Mouse (Mus musculus): ENCODE data around the gene Pfn1. TPM values are rescaled to one million over a fixed set of nuclear protein-coding genes. Genes with fewer than 3 reads are reported as not detected.

Pfn1 gene
- total RNA-seq, 1 experiment = 732 TPM

DNA sequence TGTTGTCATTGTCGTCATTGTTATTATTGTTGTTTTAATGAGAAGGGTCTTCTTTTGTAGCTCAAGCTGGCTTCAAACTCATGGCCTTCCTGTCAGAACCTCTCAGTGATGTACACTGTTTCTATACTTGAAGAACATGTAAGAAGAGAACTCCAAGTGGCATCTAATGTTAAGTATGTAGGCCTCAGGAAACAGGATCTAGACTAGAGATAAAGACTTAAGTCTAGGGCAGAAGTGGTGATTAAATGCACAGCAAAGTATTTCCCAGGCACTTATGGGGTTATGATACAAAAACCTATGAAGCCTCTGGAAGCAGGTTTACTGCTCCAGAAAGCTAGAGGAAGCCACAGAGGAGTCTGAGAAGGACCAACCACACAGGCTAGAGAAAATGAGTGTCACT is 16.2 kb downstream of the Pfn1 start:
- no peak for TF ChIP-seq ZC3H11A (IDR thresholded peaks at IDR 0.05; ENCODE audit: borderline replicate concordance, low read depth, low read length)
- no peak for TF ChIP-seq CHD2 (IDR thresholded peaks at IDR 0.05; ENCODE audit: low read depth, low read length)
- TF ChIP-seq HCFC1 (IDR thresholded peaks at IDR 0.05; ENCODE audit: borderline replicate concordance, insufficient read depth, low read length) = no peak
- no peak for TF ChIP-seq MAFK (IDR thresholded peaks at IDR 0.05; ENCODE audit: insufficient read depth, low read depth, low read length)
- no peak for TF ChIP-seq ZNF384 (IDR thresholded peaks at IDR 0.05; ENCODE audit: low read depth, low read length)
- H3K4me1 ChIP-seq (ENCODE audit: control insufficient read depth in 2 of 2, insufficient read depth in 2 of 2, low read length in 2 of 2, poor library complexity in 1 of 2) = no peaks in the 10 kb centered on the region
- H3K9me3 ChIP-seq (ENCODE audit: control insufficient read depth, insufficient read depth, low read depth, low read length) = no peaks in the 10 kb centered on the region
- in situ Hi-C loops (cut with MboI; ENCODE audit: low sequenced_read_pairs in 2 of 2, unreplicated experiment in 2 of 2) = no loop called here
- no peak overlapping the region for H3K9ac ChIP-seq (ENCODE audit: insufficient read depth, low read depth, low read length, poor library complexity, severe bottlenecking)
- no peaks in the 10 kb centered on the region for H3K36me3 ChIP-seq (ENCODE audit: control insufficient read depth, insufficient read depth, low read length, poor library complexity, severe bottlenecking)
- H3K27ac ChIP-seq (ENCODE audit: insufficient read depth, low read depth, low read length, poor library complexity, severe bottlenecking) = no peak overlapping the region
- DNase-seq (ENCODE audit: low read depth, low spot score) = no peak
- no peak overlapping the region for H3K4me3 ChIP-seq (ENCODE audit: insufficient read depth in 1 of 2, low read depth in 1 of 2, low read length in 2 of 2, poor library complexity in 1 of 2, severe bottlenecking in 1 of 2)

DNA sequence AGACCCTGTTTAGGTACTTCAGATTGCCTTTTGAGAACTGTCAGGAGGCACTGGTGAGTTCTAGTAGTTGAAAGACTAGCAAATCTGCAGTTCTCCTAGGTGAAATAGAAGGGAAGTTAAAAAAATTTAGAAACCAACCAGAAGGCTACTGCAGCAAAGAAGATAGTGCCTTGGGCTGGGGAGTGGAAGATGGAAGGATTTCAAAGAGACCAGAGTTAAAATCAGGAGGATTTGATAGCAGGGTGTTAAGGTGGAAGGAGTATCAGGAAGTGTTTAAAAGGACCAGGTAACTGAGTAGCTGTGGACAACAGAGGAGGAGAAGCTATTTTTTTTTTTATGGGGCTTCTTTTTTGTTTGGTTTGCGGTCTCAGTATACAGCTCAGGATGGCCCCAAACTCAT is 16.7 kb downstream of the Pfn1 start:
- H3K36me3 ChIP-seq (ENCODE audit: control insufficient read depth, insufficient read depth, low read length, poor library complexity, severe bottlenecking) = no peaks in the 10 kb centered on the region
- in situ Hi-C loops (cut with MboI; ENCODE audit: low sequenced_read_pairs in 2 of 2, unreplicated experiment in 2 of 2) = no loop called here
- TF ChIP-seq MAFK (IDR thresholded peaks at IDR 0.05; ENCODE audit: insufficient read depth, low read depth, low read length) (no peak), CHD2 (IDR thresholded peaks at IDR 0.05; ENCODE audit: low read depth, low read length) (no peak)

DNA sequence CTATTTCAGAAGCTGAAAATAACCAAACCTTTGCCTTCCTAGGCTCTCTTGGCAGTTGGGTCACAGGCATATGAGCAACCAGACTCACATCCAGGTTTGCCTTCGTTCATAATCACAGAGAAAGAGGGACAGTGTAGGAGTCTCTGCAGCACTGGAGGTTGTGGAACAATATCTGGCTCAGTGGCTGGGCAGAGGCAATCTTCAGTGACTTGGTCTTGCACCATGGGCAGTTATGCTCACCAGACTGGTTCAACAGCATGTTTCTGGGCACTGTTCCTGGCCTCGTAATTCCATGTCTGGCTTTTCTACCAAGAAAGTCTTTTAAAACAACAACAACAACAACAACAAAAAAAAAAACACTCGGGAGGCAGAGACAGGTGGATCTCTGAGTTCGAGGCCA is 18.8 kb downstream of the Pfn1 start:
- DNase-seq (ENCODE audit: low read depth, low spot score) = no peak
- Histone ChIP-seq H3K9me3 (ENCODE audit: control insufficient read depth, insufficient read depth, low read depth, low read length) (no peaks in the 10 kb centered on the region), H3K4me1 (ENCODE audit: control insufficient read depth in 2 of 2, insufficient read depth in 2 of 2, low read length in 2 of 2, poor library complexity in 1 of 2) (no peaks in the 10 kb centered on the region), H3K36me3 (ENCODE audit: control insufficient read depth, insufficient read depth, low read length, poor library complexity, severe bottlenecking) (no peaks in the 10 kb centered on the region), H3K4me3 (ENCODE audit: insufficient read depth in 1 of 2, low read depth in 1 of 2, low read length in 2 of 2, poor library complexity in 1 of 2, severe bottlenecking in 1 of 2) (no peak overlapping the region), H3K27ac (ENCODE audit: insufficient read depth, low read depth, low read length, poor library complexity, severe bottlenecking) (no peak overlapping the region), H3K9ac (ENCODE audit: insufficient read depth, low read depth, low read length, poor library complexity, severe bottlenecking) (no peak overlapping the region)
- in situ Hi-C loops (cut with MboI; ENCODE audit: low sequenced_read_pairs in 2 of 2, unreplicated experiment in 2 of 2) = no loop called here
- TF ChIP-seq MAFK (IDR thresholded peaks at IDR 0.05; ENCODE audit: insufficient read depth, low read depth, low read length) = no peak
- TF ChIP-seq ZC3H11A (IDR thresholded peaks at IDR 0.05; ENCODE audit: borderline replicate concordance, low read depth, low read length) = no peak
- TF ChIP-seq CHD2 (IDR thresholded peaks at IDR 0.05; ENCODE audit: low read depth, low read length) = no peak
- TF ChIP-seq ZNF384 (IDR thresholded peaks at IDR 0.05; ENCODE audit: low read depth, low read length) = no peak
- no peak for TF ChIP-seq HCFC1 (IDR thresholded peaks at IDR 0.05; ENCODE audit: borderline replicate concordance, insufficient read depth, low read length)

More for the DNA sequence above, 16.7 kb downstream of the Pfn1 start:
- Histone ChIP-seq H3K9me3 (ENCODE audit: control insufficient read depth, insufficient read depth, low read depth, low read length) (no peaks in the 10 kb centered on the region), H3K27ac (ENCODE audit: insufficient read depth, low read depth, low read length, poor library complexity, severe bottlenecking) (no peak overlapping the region), H3K4me1 (ENCODE audit: control insufficient read depth in 2 of 2, insufficient read depth in 2 of 2, low read length in 2 of 2, poor library complexity in 1 of 2) (no peaks in the 10 kb centered on the region), H3K9ac (ENCODE audit: insufficient read depth, low read depth, low read length, poor library complexity, severe bottlenecking) (no peak overlapping the region), H3K4me3 (ENCODE audit: insufficient read depth in 1 of 2, low read depth in 1 of 2, low read length in 2 of 2, poor library complexity in 1 of 2, severe bottlenecking in 1 of 2) (no peak overlapping the region)
- DNase-seq (ENCODE audit: low read depth, low spot score) = no peak

GRCm38 (mm10) chr11:70630129-70630528 is 24.3 kb downstream of the Pfn1 start:
- Histone ChIP-seq H3K4me3 (ENCODE audit: insufficient read depth in 1 of 2, low read depth in 1 of 2, low read length in 2 of 2, poor library complexity in 1 of 2, severe bottlenecking in 1 of 2) (no peak overlapping the region), H3K9ac (ENCODE audit: insufficient read depth, low read depth, low read length, poor library complexity, severe bottlenecking) (peak overlapping the region; percentile 43; the same call in 1 of the 2 replicates), H3K9me3 (ENCODE audit: control insufficient read depth, insufficient read depth, low read depth, low read length) (no peaks in the 10 kb centered on the region), H3K27ac (ENCODE audit: insufficient read depth, low read depth, low read length, poor library complexity, severe bottlenecking) (no peak overlapping the region), H3K36me3 (ENCODE audit: control insufficient read depth, insufficient read depth, low read length, poor library complexity, severe bottlenecking) (no peaks in the 10 kb centered on the region), H3K4me1 (ENCODE audit: control insufficient read depth in 2 of 2, insufficient read depth in 2 of 2, low read length in 2 of 2, poor library complexity in 1 of 2) (peaks cover 4 to 10% of the 10 kb centered on the region in 2 experiments; a peak in 1 of 4 replicates)
- no peak for DNase-seq (ENCODE audit: low read depth, low spot score)
- in situ Hi-C loops (cut with MboI; ENCODE audit: low sequenced_read_pairs in 2 of 2, unreplicated experiment in 2 of 2) = no loop called here
- no peak for TF ChIP-seq HCFC1 (IDR thresholded peaks at IDR 0.05; ENCODE audit: borderline replicate concordance, insufficient read depth, low read length)
- no peak for TF ChIP-seq MAFK (IDR thresholded peaks at IDR 0.05; ENCODE audit: insufficient read depth, low read depth, low read length)
- TF ChIP-seq ZNF384 (IDR thresholded peaks at IDR 0.05; ENCODE audit: low read depth, low read length) = no peak
- no peak for TF ChIP-seq ZC3H11A (IDR thresholded peaks at IDR 0.05; ENCODE audit: borderline replicate concordance, low read depth, low read length)
- TF ChIP-seq CHD2 (IDR thresholded peaks at IDR 0.05; ENCODE audit: low read depth, low read length) = no peak

DNA sequence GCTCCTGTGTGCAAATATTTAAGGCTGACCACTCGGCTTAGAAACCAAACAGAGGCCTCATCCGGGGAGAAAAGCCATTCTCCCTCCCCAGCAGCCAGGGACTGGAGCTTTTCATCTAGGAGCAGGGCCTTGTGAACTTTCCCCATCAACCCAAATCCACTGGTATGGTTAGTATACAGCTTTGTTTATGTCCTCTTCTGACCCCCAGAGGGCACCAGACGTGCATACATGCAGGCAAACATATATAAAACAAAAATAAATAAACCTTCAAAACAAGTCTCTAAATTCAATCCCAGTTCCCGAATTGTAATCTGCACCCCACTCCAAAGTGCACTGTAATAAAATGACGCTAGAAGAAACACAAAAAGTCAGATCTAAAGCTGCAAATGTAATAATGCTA is 24.9 kb downstream of the Pfn1 start:
- Histone ChIP-seq H3K9ac (ENCODE audit: insufficient read depth, low read depth, low read length, poor library complexity, severe bottlenecking) (no peak overlapping the region), H3K27ac (ENCODE audit: insufficient read depth, low read depth, low read length, poor library complexity, severe bottlenecking) (no peak overlapping the region), H3K4me1 (ENCODE audit: control insufficient read depth in 2 of 2, insufficient read depth in 2 of 2, low read length in 2 of 2, poor library complexity in 1 of 2) (peaks cover 4 to 11% of the 10 kb centered on the region in 2 experiments; a peak in 1 of 4 replicates), H3K9me3 (ENCODE audit: control insufficient read depth, insufficient read depth, low read depth, low read length) (no peaks in the 10 kb centered on the region), H3K4me3 (ENCODE audit: insufficient read depth in 1 of 2, low read depth in 1 of 2, low read length in 2 of 2, poor library complexity in 1 of 2, severe bottlenecking in 1 of 2) (no peak overlapping the region), H3K36me3 (ENCODE audit: control insufficient read depth, insufficient read depth, low read length, poor library complexity, severe bottlenecking) (no peaks in the 10 kb centered on the region)
- no peak for DNase-seq (ENCODE audit: low read depth, low spot score)
- in situ Hi-C loops (cut with MboI; ENCODE audit: low sequenced_read_pairs in 2 of 2, unreplicated experiment in 2 of 2) = loop anchor here in 1 of 2 experiments (10.0 kb wide), 1 partner anchor 125 kb away; no protein-coding TSS in a partner anchor
- TF ChIP-seq HCFC1 (IDR thresholded peaks at IDR 0.05; ENCODE audit: borderline replicate concordance, insufficient read depth, low read length) (no peak), MAFK (IDR thresholded peaks at IDR 0.05; ENCODE audit: insufficient read depth, low read depth, low read length) (no peak), ZC3H11A (IDR thresholded peaks at IDR 0.05; ENCODE audit: borderline replicate concordance, low read depth, low read length) (no peak)

Data from ES-E14 (cell line).